Mouse (Mus musculus): ENCODE data around the gene Sart3. TPM values are rescaled to one million over a fixed set of nuclear protein-coding genes. Genes with fewer than 3 reads are reported as not detected.
"Not testable (repeated sequence)": the region's sequence is repeated elsewhere in the genome, so short reads cannot be mapped to it uniquely, and the experiment has no call there.

Sart3 gene
- total RNA-seq, 1 experiment from 2014 or later = 34.4 TPM

- ATAC-seq (replicated peaks; ENCODE audit: insufficient number of reproducible peaks, low FRiP score, low TSS enrichment, poor library complexity, severe bottlenecking) = no peak
Observed at GRCm38 (mm10) chr5:113796401-113797148, 24.3 kb upstream of the Sart3 start.

DNA sequence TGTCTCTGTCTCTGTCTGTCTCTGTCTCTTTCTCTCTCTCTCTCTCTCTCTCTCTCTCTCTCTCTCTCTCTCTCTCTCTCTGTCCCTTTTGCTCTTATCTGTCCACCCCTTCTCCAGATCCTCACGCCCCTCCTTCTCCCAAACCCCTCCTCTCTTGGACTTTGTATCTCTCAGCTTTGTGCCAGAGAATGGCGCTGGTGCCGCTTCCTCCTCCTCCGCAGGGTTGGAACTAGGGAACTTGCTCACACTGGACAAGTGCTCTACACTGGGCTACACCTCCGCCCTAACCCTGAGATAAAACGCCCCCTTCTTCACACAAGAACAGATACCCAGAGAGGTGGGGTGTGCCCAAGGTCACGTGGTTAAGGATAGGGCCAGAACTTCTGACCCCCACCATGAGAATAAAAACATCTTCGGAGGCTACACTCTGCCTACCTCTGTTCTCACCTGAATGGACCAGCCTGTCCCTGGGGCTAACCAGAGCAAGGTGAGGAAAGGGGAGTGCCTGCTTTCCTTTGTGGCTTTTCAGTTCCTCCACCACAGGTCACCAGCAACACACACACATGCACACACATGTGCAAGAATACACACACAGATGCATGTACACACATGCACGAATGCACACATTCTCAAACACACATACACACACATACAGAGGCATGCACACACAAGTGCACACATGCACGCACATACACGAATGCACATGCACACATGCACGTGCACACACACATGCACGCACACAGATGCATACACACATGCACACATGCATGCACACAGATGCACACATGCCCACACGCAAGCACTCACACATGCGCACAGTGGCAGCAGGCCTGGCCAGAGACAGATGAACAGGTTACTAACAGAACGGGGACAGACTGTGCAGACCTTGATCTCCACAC is 19.1 kb upstream of the Sart3 start:
- ATAC-seq (replicated peaks; ENCODE audit: insufficient number of reproducible peaks, low FRiP score, low TSS enrichment, poor library complexity, severe bottlenecking) = no peak

DNA sequence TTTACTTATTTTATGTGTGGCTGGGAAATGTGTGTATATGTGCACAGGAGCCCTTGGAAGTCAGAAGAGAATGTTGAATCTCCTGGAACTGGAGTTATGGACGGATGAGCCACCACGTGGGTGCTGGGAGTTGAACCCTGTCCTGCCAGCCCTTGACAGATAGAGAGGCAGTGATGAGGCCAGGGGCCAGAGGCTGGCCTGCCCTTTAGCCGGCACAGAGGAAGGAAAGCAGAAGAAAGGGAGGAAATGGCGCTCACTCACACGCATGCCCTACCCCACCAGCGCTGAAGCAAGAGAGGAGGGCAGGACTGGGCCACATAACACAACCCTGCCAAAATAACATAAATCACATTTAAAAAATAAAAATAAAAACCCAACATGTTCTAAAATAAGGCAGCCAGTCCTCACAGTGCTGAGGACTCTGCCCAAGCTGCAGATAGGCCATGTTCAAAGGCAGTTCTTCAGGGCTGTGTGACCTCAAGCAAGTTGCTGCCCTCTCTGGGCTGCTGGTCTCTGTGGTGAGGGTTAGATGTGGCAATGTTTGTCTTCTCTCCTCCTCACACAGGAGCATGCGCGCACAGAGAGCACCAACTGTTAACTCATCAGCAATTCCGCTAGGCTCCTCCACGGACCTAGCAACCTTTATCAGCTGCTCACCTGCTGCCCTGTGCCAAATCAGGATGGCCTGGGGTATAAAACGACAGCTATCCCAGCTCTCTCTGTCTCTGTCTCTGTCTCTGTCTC is 18.3 kb upstream of the Sart3 start:
- ATAC-seq (replicated peaks; ENCODE audit: insufficient number of reproducible peaks, low FRiP score, low TSS enrichment, poor library complexity, severe bottlenecking) = peak; percentile 52

GRCm38 (mm10) chr5:113789075-113789788 is 16.9 kb upstream of the Sart3 start:
- ATAC-seq (replicated peaks; ENCODE audit: insufficient number of reproducible peaks, low FRiP score, low TSS enrichment, poor library complexity, severe bottlenecking) = no peak

- ATAC-seq (replicated peaks; ENCODE audit: insufficient number of reproducible peaks, low FRiP score, low TSS enrichment, poor library complexity, severe bottlenecking) = no peak
Observed at GRCm38 (mm10) chr5:113788645-113789044, 16.3 kb upstream of the Sart3 start.

DNA sequence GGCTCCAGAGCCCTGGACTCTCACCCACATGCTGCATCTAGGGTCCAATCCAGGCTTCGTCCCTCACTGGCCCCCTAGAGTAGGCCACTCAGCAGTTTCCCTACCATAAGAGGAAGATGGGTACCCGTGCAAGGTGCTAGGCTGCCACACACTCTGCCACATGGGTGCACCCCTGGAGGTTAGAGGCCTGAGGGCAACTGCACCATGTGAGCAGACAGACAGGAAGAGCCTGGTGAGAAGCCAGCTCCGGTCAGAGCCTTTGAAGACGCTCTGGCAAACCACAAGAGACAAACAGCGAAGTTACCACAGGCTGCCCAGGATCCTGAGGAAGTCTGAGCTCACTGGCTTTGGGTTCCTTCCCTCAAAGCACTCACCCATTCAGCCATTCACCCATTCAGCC is 14.7 kb upstream of the Sart3 start:
- peak; percentile 37 for ATAC-seq (replicated peaks; ENCODE audit: insufficient number of reproducible peaks, low FRiP score, low TSS enrichment, poor library complexity, severe bottlenecking)

- ATAC-seq (replicated peaks; ENCODE audit: insufficient number of reproducible peaks, low FRiP score, low TSS enrichment, poor library complexity, severe bottlenecking) = not testable (repeated sequence)
Observed at GRCm38 (mm10) chr5:113784104-113784503, 11.8 kb upstream of the Sart3 start.

- ATAC-seq (replicated peaks; ENCODE audit: insufficient number of reproducible peaks, low FRiP score, low TSS enrichment, poor library complexity, severe bottlenecking) = no peak
Observed at GRCm38 (mm10) chr5:113783581-113784001, 11.3 kb upstream of the Sart3 start.

GRCm38 (mm10) chr5:113782624-113783023 is 10.3 kb upstream of the Sart3 start:
- no peak for ATAC-seq (replicated peaks; ENCODE audit: insufficient number of reproducible peaks, low FRiP score, low TSS enrichment, poor library complexity, severe bottlenecking)

GRCm38 (mm10) chr5:113781875-113782274 is 9.6 kb upstream of the Sart3 start:
- no peak for ATAC-seq (replicated peaks; ENCODE audit: insufficient number of reproducible peaks, low FRiP score, low TSS enrichment, poor library complexity, severe bottlenecking)

DNA sequence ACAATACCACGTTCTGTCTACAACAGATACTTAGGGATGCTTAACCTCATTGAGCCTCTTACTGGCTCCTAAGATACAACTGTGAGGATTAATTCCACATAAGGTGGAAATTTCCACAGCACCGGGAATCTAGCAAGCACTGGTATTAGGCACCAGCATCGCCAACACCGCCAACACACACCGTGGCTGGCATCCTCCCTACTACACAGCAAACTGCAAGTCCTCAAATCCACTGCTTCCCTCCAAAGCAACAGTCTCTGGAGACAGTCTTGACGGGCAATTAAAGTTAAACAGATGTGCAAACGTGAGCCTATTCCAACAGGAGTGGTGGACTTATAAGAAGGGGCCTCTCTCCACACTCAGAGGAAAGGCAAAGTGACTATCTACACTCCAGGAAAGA is 8.9 kb upstream of the Sart3 start:
- ATAC-seq (replicated peaks; ENCODE audit: insufficient number of reproducible peaks, low FRiP score, low TSS enrichment, poor library complexity, severe bottlenecking) = no peak

- ATAC-seq (replicated peaks; ENCODE audit: insufficient number of reproducible peaks, low FRiP score, low TSS enrichment, poor library complexity, severe bottlenecking) = no peak
Observed at GRCm38 (mm10) chr5:113780763-113781162, 8.5 kb upstream of the Sart3 start.

DNA sequence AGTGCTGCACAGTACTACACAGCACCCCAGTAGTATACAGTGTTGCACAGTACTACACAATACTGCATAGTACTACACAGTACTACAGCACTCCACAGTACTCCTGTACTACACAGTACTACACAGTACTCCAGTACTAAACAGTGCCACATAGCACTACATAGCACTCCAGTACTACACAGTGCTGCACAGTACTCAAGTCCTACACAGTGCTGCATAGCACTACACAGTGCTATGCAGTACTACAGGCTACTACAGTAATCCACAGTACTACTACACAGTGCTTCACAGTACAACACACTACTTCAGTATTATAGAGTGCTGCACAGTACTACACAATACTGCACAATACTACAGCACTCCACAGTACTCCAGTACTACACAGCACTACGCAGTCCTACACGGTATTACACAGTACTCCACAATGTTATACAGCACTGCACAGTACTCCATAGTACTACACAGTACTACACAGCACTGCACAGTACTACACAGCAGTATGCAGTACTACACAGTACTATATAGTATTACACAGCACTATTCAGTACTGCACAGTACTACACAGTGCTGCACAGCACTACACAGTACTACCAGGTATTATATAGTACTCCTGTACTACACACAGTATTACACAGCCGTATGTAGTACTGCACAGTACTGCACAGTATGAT is 7.9 kb upstream of the Sart3 start:
- ATAC-seq (replicated peaks; ENCODE audit: insufficient number of reproducible peaks, low FRiP score, low TSS enrichment, poor library complexity, severe bottlenecking) = no peak

- no peak for ATAC-seq (replicated peaks; ENCODE audit: insufficient number of reproducible peaks, low FRiP score, low TSS enrichment, poor library complexity, severe bottlenecking)
Observed at GRCm38 (mm10) chr5:113779569-113779968, 7.3 kb upstream of the Sart3 start.

GRCm38 (mm10) chr5:113777728-113778127 is 5.4 kb upstream of the Sart3 start:
- ATAC-seq (replicated peaks; ENCODE audit: insufficient number of reproducible peaks, low FRiP score, low TSS enrichment, poor library complexity, severe bottlenecking) = not testable (repeated sequence)

GRCm38 (mm10) chr5:113776896-113777226 is 4.6 kb upstream of the Sart3 start:
- peak; percentile 72 for ATAC-seq (replicated peaks; ENCODE audit: insufficient number of reproducible peaks, low FRiP score, low TSS enrichment, poor library complexity, severe bottlenecking)

- 0 out of 2 replicates have a peak, but pooled peaks have one; percentile 9 for ATAC-seq (replicated peaks; ENCODE audit: insufficient number of reproducible peaks, low FRiP score, low TSS enrichment, poor library complexity, severe bottlenecking)
Observed at GRCm38 (mm10) chr5:113776128-113776895, 4.0 kb upstream of the Sart3 start.

All from monocyte, adult 5-6 weeks (primary cell).